Mouse (Mus musculus) small intestine, adult 2 months (tissue): ENCODE results near the gene Kat2a.

Source experiments
- CTCF ChIP-seq: fragments of 200-500 bp; IDR thresholded peaks from 2 replicates; pipeline ENCODE4 v1.5.1; 2012; ENCODE audit warnings: low read depth, mild to moderate bottlenecking, control low read depth, inconsistent platforms, low read length, moderate library complexity, mixed read lengths; ENCODE audit not compliant: insufficient replicate concordance, insufficient read length; ENCODE audit errors: extremely low read depth
- POLR2A ChIP-seq: fragments of 200-500 bp; IDR thresholded peaks from 2 replicates; pipeline ENCODE4 v1.6.1; 2012; ENCODE audit warnings: low read depth, mild to moderate bottlenecking, control low read depth, inconsistent platforms, low read length, moderate library complexity

DNA sequence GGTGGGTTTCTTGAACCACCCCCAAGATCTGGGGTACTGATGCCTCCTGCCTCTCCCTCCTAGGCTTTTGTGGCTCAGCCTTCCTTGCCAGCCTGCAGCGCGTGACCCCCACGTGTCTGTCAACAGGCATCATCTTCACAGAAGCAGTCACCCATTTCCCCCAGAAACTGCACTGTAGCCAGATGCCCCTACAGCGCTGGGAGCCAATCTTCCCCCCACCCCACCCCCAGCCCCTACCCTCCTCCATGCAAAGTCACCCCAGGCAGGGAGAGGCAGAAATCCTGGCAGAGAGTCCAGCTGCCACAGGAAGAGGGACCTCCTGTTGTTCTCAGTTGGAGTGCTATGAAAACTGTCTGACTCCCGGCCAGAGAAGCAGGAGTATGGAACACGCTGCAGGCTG lies 55.8 kb downstream of the Kat2a start:
- TF ChIP-seq POLR2A (no peak), CTCF (no peak)
